Mouse (Mus musculus) liver, adult 2 months (tissue): ENCODE results near the gene Wnk4. TPM values are rescaled to one million over a fixed set of nuclear protein-coding genes. Genes with fewer than 3 reads are reported as not detected.
A peak's percentile ranks its signal among the peaks of the same experiment; 100 is the strongest.

Source experiments
- DNase-seq: peaks from one replicate; pipeline ENCODE4 v3.0.0-alpha.2; 2011; ENCODE audit warnings: low read depth, low spot score; ENCODE audit errors: extremely low read depth
- H3K27ac ChIP-seq: fragments of 200-500 bp; replicated peaks from 2 replicates; pipeline ENCODE4 v1.5.1; 2012; ENCODE audit warnings: low read depth, mild to moderate bottlenecking, control low read depth, inconsistent platforms, low read length; ENCODE audit not compliant: insufficient read depth
- H3K27me3 ChIP-seq: fragments of 200-500 bp; 2 replicates; pipeline ENCODE4 v1.6.1; 2012; ENCODE audit warnings: mild to moderate bottlenecking, moderate library complexity, low read length, inconsistent platforms; ENCODE audit not compliant: control insufficient read depth, insufficient read depth
- H3K36me3 ChIP-seq: fragments of 200-500 bp; 2 replicates; pipeline ENCODE4 v1.6.1; 2012; ENCODE audit warnings: low read length, inconsistent platforms; ENCODE audit not compliant: control insufficient read depth, insufficient read depth
- H3K4me1 ChIP-seq: fragments of 200-500 bp; 2 replicates; pipeline ENCODE4 v1.6.1; 2011; ENCODE audit warnings: low read length; ENCODE audit not compliant: control insufficient read depth, insufficient read depth
- H3K4me3 ChIP-seq: fragments of 200-500 bp; 2 replicates; pipeline ENCODE4 v1.5.1; 2011; ENCODE audit warnings: low read depth, mild to moderate bottlenecking, control low read depth, low read length, moderate library complexity; ENCODE audit not compliant: insufficient read depth
- H3K79me2 ChIP-seq: fragments of 200-500 bp; 2 replicates; pipeline ENCODE4 v1.6.1; 2012; ENCODE audit warnings: inconsistent platforms, mild to moderate bottlenecking, low read length, moderate library complexity; ENCODE audit not compliant: control insufficient read depth, insufficient read depth
- H3K9ac ChIP-seq: fragments of 200-500 bp; 2 replicates; pipeline ENCODE4 v1.6.1; 2012; ENCODE audit warnings: low read depth, mild to moderate bottlenecking, control low read depth, inconsistent platforms, low read length
- CTCF ChIP-seq: fragments of 200-500 bp; IDR thresholded peaks from 2 replicates; pipeline ENCODE4 v1.5.1; 2011; ENCODE audit warnings: low read depth, low read length, control low read depth
- POLR2A ChIP-seq: fragments of 200-500 bp; IDR thresholded peaks from 2 replicates; pipeline ENCODE4 v1.6.1; 2011; ENCODE audit warnings: low read length, control low read depth; ENCODE audit not compliant: insufficient read depth; ENCODE audit errors: extremely low read depth
- WGBS: fragments of 180-500 bp; shearing (Covaris S2); methylation state at CpG from one replicate; pipeline ENCODE4 v1.1.7; 2018; 5-methylcytosine and 5-hydroxymethylcytosine counted together
- polyA plus RNA-seq: library from polyadenylated mRNA; depleted of rRNA; stranded (reverse); fragments of >200 nt; gene quantifications from 2 replicates; pipeline ENCODE4 v1.2.3, GENCODE M21; 2012
- total RNA-seq: library from RNA; depleted of rRNA; stranded (reverse); fragments of >200 nt; gene quantifications from 2 replicates; pipeline ENCODE4 v1.2.3, GENCODE M21; 2014

Wnk4 gene
- total and polyA plus RNA-seq, 2 experiments: 0.37 to 1.1 TPM

DNA sequence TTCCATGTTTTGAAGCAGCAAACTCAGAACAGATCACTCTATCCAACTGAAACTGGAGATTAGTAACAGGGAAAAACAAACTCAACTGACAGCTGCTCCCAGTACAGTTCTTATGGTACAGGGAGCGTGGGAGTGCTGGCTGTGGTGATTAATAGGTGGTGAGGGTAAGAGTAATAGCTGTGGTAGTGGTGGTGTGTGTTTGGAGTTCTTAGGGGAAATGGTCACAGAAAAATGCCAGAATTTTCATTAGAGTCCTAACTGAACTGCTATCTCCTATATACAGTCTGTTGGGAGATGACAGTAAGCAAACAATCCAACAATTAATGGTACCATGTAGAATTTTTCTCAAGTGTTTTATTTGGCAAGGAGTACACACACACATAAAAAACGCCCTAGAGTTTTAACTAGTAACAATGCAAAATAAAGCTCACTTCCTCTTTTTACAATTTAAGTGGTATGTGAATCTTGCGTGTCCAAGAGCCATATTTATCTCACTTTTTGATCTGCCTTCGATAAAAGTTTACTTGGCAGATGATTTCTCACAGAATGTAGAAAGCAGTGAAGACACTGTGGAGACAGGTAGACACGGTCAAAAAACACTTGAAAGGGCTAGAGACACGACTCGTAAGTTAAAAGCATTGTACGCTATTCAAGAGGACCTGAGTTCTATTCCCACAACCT, 38.9 kb upstream of the Wnk4 start:
- TF ChIP-seq POLR2A (no peak), CTCF (no peak)
- Histone ChIP-seq H3K4me3 (no peak overlapping the region), H3K4me1 (peaks cover 4% of the 10 kb centered on the region), H3K27ac (no peak overlapping the region), H3K79me2 (peaks cover 20% of the 10 kb centered on the region), H3K9ac (no peak overlapping the region), H3K36me3 (peaks cover 11% of the 10 kb centered on the region), H3K27me3 (no peaks in the 10 kb centered on the region)
- DNase-seq: no peak
- WGBS: 89% methylated on average over 8 of the region's 8 CpGs

DNA sequence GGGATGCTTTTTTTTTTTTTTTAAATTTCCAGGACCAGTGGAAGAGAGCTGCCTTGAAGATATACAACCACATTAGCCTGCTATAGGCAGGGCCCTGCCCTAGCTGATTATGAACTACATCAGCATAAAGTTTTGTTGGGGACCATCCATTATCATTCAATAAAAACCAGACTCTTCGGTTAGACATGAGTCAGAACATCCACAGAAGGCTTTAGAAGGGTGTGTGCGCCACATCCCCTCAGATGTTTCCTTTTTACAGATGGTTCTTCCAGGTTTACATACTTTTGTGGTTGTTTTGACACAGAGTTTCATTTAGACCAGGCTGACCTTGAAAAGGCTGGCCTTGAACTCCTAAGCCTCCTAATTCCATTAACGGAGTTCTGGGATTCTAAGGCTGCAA, 36.0 kb upstream of the Wnk4 start:
- TF ChIP-seq CTCF (no peak), POLR2A (no peak)
- Histone ChIP-seq H3K79me2 (peaks cover 20% of the 10 kb centered on the region), H3K27ac (no peak overlapping the region), H3K36me3 (no peaks in the 10 kb centered on the region; the same call in 1 of the 2 replicates), H3K27me3 (no peaks in the 10 kb centered on the region), H3K9ac (no peak overlapping the region), H3K4me1 (peaks cover 5% of the 10 kb centered on the region), H3K4me3 (no peak overlapping the region)
- no peak for DNase-seq
- 67% methylated on average over 3 of the region's 3 CpGs for WGBS

DNA sequence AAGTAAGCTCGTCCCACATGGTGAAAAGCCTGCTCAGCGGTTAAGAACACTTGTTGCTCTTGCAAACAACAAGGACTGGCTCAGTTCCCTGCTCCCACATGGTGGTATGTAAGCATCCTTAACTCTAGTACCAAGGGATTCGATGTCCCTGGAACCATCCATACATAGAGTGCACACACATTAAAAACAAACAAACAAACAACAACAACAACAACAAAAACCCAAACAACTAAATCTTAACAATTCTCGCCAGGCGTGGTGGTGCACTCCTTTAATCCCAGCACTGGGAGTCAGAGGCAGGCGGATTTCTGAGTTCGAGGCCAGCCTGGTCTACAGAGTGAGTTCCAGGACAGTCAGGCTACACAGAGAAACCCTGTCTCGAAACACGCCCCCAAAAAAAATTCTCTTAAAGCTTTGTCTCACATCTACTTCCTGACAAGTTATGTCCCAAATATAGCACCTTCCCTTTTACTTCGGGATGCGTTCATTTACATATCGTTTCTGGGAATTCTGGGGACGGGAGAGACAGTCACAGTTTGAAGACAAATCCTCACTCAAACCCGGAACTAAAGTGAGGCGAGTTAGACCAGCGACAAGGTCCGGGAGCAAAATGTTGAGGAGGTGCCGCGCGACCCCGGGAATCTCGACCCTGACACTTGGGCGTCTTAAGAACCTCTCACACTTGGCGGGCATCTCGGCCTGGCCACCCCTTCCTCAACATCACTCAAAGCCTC, 34.9 kb upstream of the Wnk4 start:
- H3K9ac ChIP-seq: peak overlapping the region; percentile 96
- peak overlapping the region; percentile 28 for H3K27ac ChIP-seq
- no peak for DNase-seq
- WGBS: 21% methylated on average over 25 of the region's 25 CpGs
- peak overlapping the region; percentile 99 for H3K4me3 ChIP-seq
- no peaks in the 10 kb centered on the region; the same call in 1 of the 2 replicates for H3K36me3 ChIP-seq
- peaks cover 20% of the 10 kb centered on the region for H3K79me2 ChIP-seq
- peaks cover 5% of the 10 kb centered on the region for H3K4me1 ChIP-seq
- no peaks in the 10 kb centered on the region for H3K27me3 ChIP-seq
- TF ChIP-seq CTCF: no peak
- no peak for TF ChIP-seq POLR2A

DNA sequence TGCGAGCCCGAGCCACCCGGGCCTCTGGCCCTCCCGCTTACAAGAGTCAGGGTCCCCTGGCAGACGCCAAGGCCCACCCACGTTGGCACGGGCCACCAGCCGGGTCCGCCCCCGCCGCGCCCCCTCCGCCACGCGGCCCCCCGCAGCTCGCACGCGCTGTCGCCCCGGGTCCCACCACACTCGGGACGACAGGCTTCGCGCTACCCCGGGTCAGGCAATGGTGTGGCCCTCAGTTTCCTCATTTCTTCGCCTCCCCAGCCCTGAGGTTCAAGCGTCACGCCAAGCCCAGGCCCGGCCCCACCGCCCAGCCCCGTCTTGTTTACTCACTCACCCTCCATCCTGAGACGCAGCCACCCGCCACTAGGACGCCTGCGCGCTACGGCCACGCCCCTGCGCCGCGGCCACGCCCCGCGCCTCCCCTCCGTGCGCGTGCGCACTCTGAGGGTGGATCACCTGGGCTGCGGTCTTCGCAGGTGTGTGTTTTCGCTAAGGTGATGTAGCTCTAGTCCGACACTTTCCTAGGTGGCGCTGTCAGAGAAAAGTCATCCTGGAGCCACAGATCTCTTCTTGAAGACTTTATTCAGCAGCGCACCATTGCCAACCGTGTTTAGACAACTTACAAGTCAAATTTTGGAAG, 34.2 kb upstream of the Wnk4 start, which contains the start of gene Ezh1:
Gene Ezh1 (minus strand): TSS at position 399 of the 637 bp plus-strand sequence.
- peak; percentile 54 for DNase-seq
- H3K79me2 ChIP-seq: peaks cover 20% of the 10 kb centered on the region
- WGBS: under 1% methylated on average over 56 of the region's 56 CpGs
- peak within 1 kb of the TSS; percentile 61 for H3K27ac ChIP-seq
- TF ChIP-seq CTCF (peak; percentile 28), POLR2A (0 out of 2 replicates have a peak, but pooled peaks have one; percentile 34)
- peaks cover 5% of the 10 kb centered on the region for H3K4me1 ChIP-seq
- peak within 1 kb of the TSS; percentile 96 for H3K9ac ChIP-seq
- H3K4me3 ChIP-seq: peak within 1 kb of the TSS; percentile 99
- no peaks in the 10 kb centered on the region; the same call in 1 of the 2 replicates for H3K36me3 ChIP-seq
- no peaks in the 10 kb centered on the region for H3K27me3 ChIP-seq

DNA sequence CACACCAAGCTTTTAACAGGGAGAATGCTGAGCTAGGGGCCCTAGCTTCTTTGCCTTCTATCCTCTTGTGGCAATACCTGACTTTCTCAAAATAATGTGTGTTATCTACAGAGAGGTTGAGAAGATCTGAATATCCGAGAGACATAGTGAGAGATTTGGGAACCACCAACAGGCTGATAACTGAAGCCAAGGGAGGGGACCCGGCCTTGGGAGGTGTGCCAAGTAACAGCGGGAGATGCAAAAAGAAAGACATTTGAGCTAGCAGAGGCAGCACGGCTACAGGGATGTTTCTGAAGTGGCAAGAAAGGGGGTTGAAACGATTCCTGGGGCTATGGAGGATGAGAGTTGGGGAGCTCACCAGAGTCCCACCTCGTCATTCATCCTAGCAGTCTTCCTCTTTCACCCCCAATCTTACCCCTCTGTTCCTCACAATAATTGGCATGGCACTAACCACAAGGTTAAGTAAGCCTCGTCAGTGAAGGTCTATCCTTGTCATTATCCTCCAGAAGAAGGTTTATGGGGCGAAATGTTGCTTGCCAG, 30.9 kb upstream of the Wnk4 start:
- H3K36me3 ChIP-seq: no peaks in the 10 kb centered on the region; the same call in 1 of the 2 replicates
- no peak for DNase-seq
- peaks cover 5% of the 10 kb centered on the region for H3K4me1 ChIP-seq
- TF ChIP-seq POLR2A: no peak
- H3K4me3 ChIP-seq: no peak overlapping the region
- H3K27ac ChIP-seq: no peak overlapping the region; the same call in 1 of the 2 replicates
- 62% methylated on average over 8 of the region's 8 CpGs for WGBS
- H3K79me2 ChIP-seq: peaks cover 13% of the 10 kb centered on the region
- H3K27me3 ChIP-seq: no peaks in the 10 kb centered on the region
- H3K9ac ChIP-seq: no peak overlapping the region
